ENCODE assay signal across 7 mouse cellular contexts in the genomic region with DNA sequence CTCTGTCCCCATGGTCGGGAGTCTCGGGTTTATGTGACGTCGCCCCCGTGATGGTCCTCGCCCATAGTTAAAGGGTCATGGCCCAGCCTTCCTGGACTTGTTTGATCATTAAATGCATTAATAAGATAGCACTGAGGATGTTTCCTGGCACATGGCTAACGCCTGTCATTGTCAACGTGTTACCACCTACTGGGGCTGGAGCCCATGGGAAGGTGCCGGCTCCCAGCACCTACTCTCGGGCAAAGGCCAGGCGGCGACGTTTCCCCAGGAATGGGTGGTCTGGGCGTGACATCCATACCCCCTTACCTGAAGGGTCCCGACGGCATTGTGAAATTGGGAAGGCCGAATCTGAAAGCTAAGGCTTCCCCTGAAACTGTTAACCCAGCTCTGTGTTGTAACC. TPM values are rescaled to one million over a fixed set of nuclear protein-coding genes. Genes with fewer than 3 reads are reported as not detected.
DNase-seq lines count a peak whose midpoint lies in the region; ATAC-seq and TF ChIP-seq lines count a peak whose summit lies in the region.

No protein-coding gene starts in this region.

- H3K27ac ChIP-seq in lung, postnatal 0 days (ENCODE audit: low read length), result peak overlapping the region; percentile 92
- H3K27ac ChIP-seq in embryonic fibroblast, embryonic 13.5 days (ENCODE audit: insufficient read depth, low read length), result peak overlapping the region; percentile 21; the same call in 1 of the 2 replicates
- H3K27ac ChIP-seq in intestine, postnatal 0 days (ENCODE audit: low read depth, low read length), result peak overlapping the region; percentile 93
- peak overlapping the region; percentile 15; the same call in 1 of the 2 replicates for H3K27ac ChIP-seq in olfactory bulb, adult 2 months (ENCODE audit: insufficient read depth, low read depth, low read length)

- peak overlapping the region; percentile 71 for H3K4me3 ChIP-seq in lung, postnatal 0 days (ENCODE audit: low read depth, low read length)
- H3K4me3 ChIP-seq in embryonic fibroblast, embryonic 13.5 days (ENCODE audit: insufficient read depth, low read length), result peak overlapping the region; percentile 68
- H3K4me3 ChIP-seq in intestine, postnatal 0 days (ENCODE audit: low read depth, low read length), result peak overlapping the region; percentile 85
- H3K4me3 ChIP-seq in olfactory bulb, adult 2 months (ENCODE audit: insufficient read depth, low read depth, low read length), result peak overlapping the region; percentile 78

- TF ChIP-seq EP300 in lung, postnatal 0 days (IDR thresholded peaks at IDR 0.05), result no peak

- DNase-seq in lung, postnatal 0 days (ENCODE audit: low spot score), result no peak
- no peak for DNase-seq in lung, postnatal 25 days (ENCODE audit: low spot score)
- no peak for DNase-seq in right cerebral cortex, postnatal 36 days (ENCODE audit: low spot score in 2 of 2)
- DNase-seq in urinary bladder, postnatal 14 days (ENCODE audit: low spot score), result no peak

- H3K9me3 ChIP-seq in lung, postnatal 0 days (ENCODE audit: low read length), result no peaks in the 10 kb centered on the region
- no peaks in the 10 kb centered on the region for H3K9me3 ChIP-seq in intestine, postnatal 0 days (ENCODE audit: control insufficient read depth)

- no peak for TF ChIP-seq POLR2A in embryonic fibroblast, embryonic 13.5 days (IDR thresholded peaks at IDR 0.05; ENCODE audit: low read depth, low read length)
- TF ChIP-seq POLR2A in olfactory bulb, adult 2 months (IDR thresholded peaks at IDR 0.05; ENCODE audit: insufficient read depth, low read depth, low read length), result no peak

- TF ChIP-seq CTCF in lung, postnatal 0 days (IDR thresholded peaks at IDR 0.05), result no peak
- TF ChIP-seq CTCF in embryonic fibroblast, embryonic 13.5 days (IDR thresholded peaks at IDR 0.05; ENCODE audit: borderline replicate concordance, insufficient read depth, low read length), result no peak
- TF ChIP-seq CTCF in intestine, postnatal 0 days (IDR thresholded peaks at IDR 0.05; ENCODE audit: low read depth), result no peak
- TF ChIP-seq CTCF in olfactory bulb, adult 2 months (IDR thresholded peaks at IDR 0.05; ENCODE audit: insufficient read depth, low read depth, low read length), result no peak

- H3K4me1 ChIP-seq in lung, postnatal 0 days (ENCODE audit: insufficient read depth, low read depth, low read length), result no peaks in the 10 kb centered on the region
- H3K4me1 ChIP-seq in embryonic fibroblast, embryonic 13.5 days (ENCODE audit: control insufficient read depth, insufficient read depth, low read length), result peaks cover 7% of the 10 kb centered on the region
- peaks cover 5% of the 10 kb centered on the region; the same call in 1 of the 2 replicates for H3K4me1 ChIP-seq in intestine, postnatal 0 days (replicated peaks; ENCODE audit: control insufficient read depth, insufficient read depth, low read length)
- 0 out of 2 replicates have a peak, but pooled peaks cover 3% of the 10 kb centered on the region for H3K4me1 ChIP-seq in olfactory bulb, adult 2 months (ENCODE audit: control insufficient read depth, insufficient read depth, low read length)

- no peak for ATAC-seq in lung, postnatal 0 days
- no peak; the same call in 1 of the 2 replicates for ATAC-seq in intestine, postnatal 0 days

- no peaks in the 10 kb centered on the region for H3K36me3 ChIP-seq in lung, postnatal 0 days (ENCODE audit: insufficient read depth, low read length)
- peaks cover 13% of the 10 kb centered on the region for H3K36me3 ChIP-seq in intestine, postnatal 0 days (ENCODE audit: control insufficient read depth, insufficient read depth)

- H3K27me3 ChIP-seq in lung, postnatal 0 days (replicated peaks; ENCODE audit: insufficient read depth, low read length), result no peaks in the 10 kb centered on the region
- no peaks in the 10 kb centered on the region for H3K27me3 ChIP-seq in intestine, postnatal 0 days (replicated peaks; ENCODE audit: control insufficient read depth, insufficient read depth, low read length)

- peak overlapping the region; percentile 56 for H3K9ac ChIP-seq in lung, postnatal 0 days (replicated peaks; ENCODE audit: low read depth)
- peak overlapping the region; percentile 65 for H3K9ac ChIP-seq in intestine, postnatal 0 days (ENCODE audit: low read depth, low read length)

- WGBS in lung, postnatal 0 days, result under 1% methylated on average over 17 of the region's 17 CpGs
- 2% methylated on average over 17 of the region's 17 CpGs for WGBS in intestine, postnatal 0 days
- WGBS in olfactory bulb, adult 2 months, result 1% methylated on average over 17 of the region's 17 CpGs

- peak overlapping the region; percentile 82 for H3K4me2 ChIP-seq in lung, postnatal 0 days (replicated peaks; ENCODE audit: low read depth, low read length)
- H3K4me2 ChIP-seq in intestine, postnatal 0 days (replicated peaks; ENCODE audit: low read depth), result peak overlapping the region; percentile 95

RNA-seq across cellular contexts. Expression of gene Tom1, which starts 0.8 kb away (rescaled TPM):
- polyA plus RNA-seq in lung, postnatal 0 days (2015; fragmentation: Nextera tagmentation; extraction: Ambion mirVana), result 29.7 and 34.3 TPM in 2 replicates
- polyA plus RNA-seq in embryonic fibroblast, embryonic 13.5 days (2011; ENCODE audit: insufficient read length, low read depth, missing spikeins), result 21.4 and 25.4 TPM in 2 replicates
- polyA plus RNA-seq in intestine, postnatal 0 days (2015; fragmentation: Nextera tagmentation; extraction: Ambion mirVana), result 47.7 and 47.8 TPM in 2 replicates
- polyA plus RNA-seq in olfactory bulb, adult 2 months (2012; ENCODE audit: insufficient read depth, insufficient read length, low replicate concordance, missing spikeins), result 280 TPM in 1 of 2 replicates, not detected in the other

RNA-seq across cellular contexts. Expression of gene Hmgxb4, which starts 41.1 kb away (rescaled TPM):
- polyA plus RNA-seq in lung, postnatal 0 days (2015; fragmentation: Nextera tagmentation; extraction: Ambion mirVana), result 17.9 and 21.2 TPM in 2 replicates
- polyA plus RNA-seq in embryonic fibroblast, embryonic 13.5 days (2011; ENCODE audit: insufficient read length, low read depth, missing spikeins), result 31.1 and 46.7 TPM in 2 replicates
- 10.7 and 11.6 TPM in 2 replicates for polyA plus RNA-seq in intestine, postnatal 0 days (2015; fragmentation: Nextera tagmentation; extraction: Ambion mirVana)
- not detected in 2 replicates for polyA plus RNA-seq in olfactory bulb, adult 2 months (2012; ENCODE audit: insufficient read depth, insufficient read length, low replicate concordance, missing spikeins)

RNA-seq across cellular contexts. Expression of gene Hmox1, which starts 59.1 kb away (rescaled TPM):
- 33.6 and 38.7 TPM in 2 replicates for polyA plus RNA-seq in lung, postnatal 0 days (2015; fragmentation: Nextera tagmentation; extraction: Ambion mirVana)
- polyA plus RNA-seq in embryonic fibroblast, embryonic 13.5 days (2011; ENCODE audit: insufficient read length, low read depth, missing spikeins), result 159 and 170 TPM in 2 replicates
- 35.9 and 72.7 TPM in 2 replicates for polyA plus RNA-seq in intestine, postnatal 0 days (2015; fragmentation: Nextera tagmentation; extraction: Ambion mirVana)
- polyA plus RNA-seq in olfactory bulb, adult 2 months (2012; ENCODE audit: insufficient read depth, insufficient read length, low replicate concordance, missing spikeins), result not detected in 2 replicates

Comparison
In these comparisons a context has a peak if more than half of its experiments do, and no peak if none do; other contexts are left out.
1. H3K27ac ChIP-seq: peak in every context shown above with its lines; median percentile 93 in intestine, postnatal 0 days; 92 in lung, postnatal 0 days; 21 in embryonic fibroblast, embryonic 13.5 days; 15 in olfactory bulb, adult 2 months.
2. RNA of gene Hmox1, which starts 59.1 kb away (polyA plus RNA-seq): 159 to 170 TPM in embryonic fibroblast, embryonic 13.5 days, 35.9 to 72.7 TPM in intestine, postnatal 0 days and 33.6 to 38.7 TPM in lung, postnatal 0 days; not detected in olfactory bulb, adult 2 months; every median in the first group is over 10 times any median in the second.
3. Peak in every context shown above with its lines, with median percentiles within 50 percentile points of each other: H3K4me3 ChIP-seq.